Mouse (Mus musculus) heart, embryonic 16.5 days (tissue): Measurements from ENCODE around the gene Slc22a15. TPM values are rescaled to one million over a fixed set of nuclear protein-coding genes. Genes with fewer than 3 reads are reported as not detected.

Experiments used
- ATAC-seq: fragments of 200-750 bp; cut with Nextera tagmentation; replicated peaks from 2 replicates; pipeline ENCODE4 v1.8.0; 2017; ENCODE audit warnings: moderate number of reproducible peaks; ENCODE audit not compliant: insufficient read depth, low FRiP score; ENCODE audit errors: extremely low read depth
- H3K27ac ChIP-seq: fragments of 300-500 bp; sonication (generic); 2 replicates; pipeline ENCODE4 v1.5.1; 2014; ENCODE audit warnings: mild to moderate bottlenecking, low read length, control low read depth, moderate library complexity
- H3K27me3 ChIP-seq: fragments of 300-500 bp; sonication (generic); 2 replicates; pipeline ENCODE4 v1.6.1; 2014; ENCODE audit warnings: low read length, mixed read lengths; ENCODE audit not compliant: control insufficient read depth, insufficient read depth
- H3K36me3 ChIP-seq: fragments of 300-500 bp; sonication (generic); 2 replicates; pipeline ENCODE4 v1.6.1; 2014; ENCODE audit not compliant: control insufficient read depth, insufficient read depth
- H3K4me1 ChIP-seq: fragments of 300-500 bp; sonication (generic); 2 replicates; pipeline ENCODE4 v1.6.1; 2014; ENCODE audit warnings: low read length, mixed read lengths; ENCODE audit not compliant: control insufficient read depth, insufficient read depth
- H3K4me2 ChIP-seq: fragments of 300-500 bp; sonication (generic); 2 replicates; pipeline ENCODE4 v1.6.1; 2014; ENCODE audit warnings: low read depth, mild to moderate bottlenecking, control low read depth, low read length
- H3K4me3 ChIP-seq: fragments of 300-500 bp; sonication (generic); 2 replicates; pipeline ENCODE4 v1.5.1; 2014; ENCODE audit warnings: mild to moderate bottlenecking, control low read depth, low read length
- H3K9ac ChIP-seq: fragments of 300-500 bp; sonication (generic); 2 replicates; pipeline ENCODE4 v1.6.1; 2014; ENCODE audit warnings: low read length, control low read depth
- H3K9me3 ChIP-seq: fragments of 300-500 bp; sonication (generic); replicated peaks from 2 replicates; pipeline ENCODE4 v1.6.1; 2016; ENCODE audit warnings: low read length; ENCODE audit not compliant: control insufficient read depth
- WGBS: fragments of 180-500 bp; shearing (Covaris S2); extraction: QIAGEN DNeasy Blood & Tissue Kit; methylation state at CpG from one replicate; pipeline ENCODE4 v1.1.7; 2014; 5-methylcytosine and 5-hydroxymethylcytosine counted together
- polyA plus RNA-seq: library from polyadenylated mRNA; unstranded; fragments of >200 nt; fragmentation: Nextera tagmentation; extraction: Ambion mirVana; gene quantifications from 2 replicates; pipeline ENCODE4 v1.2.1, GENCODE M21; 2015

Slc22a15 gene
- polyA plus RNA-seq, 1 experiment from 2014 or later: 3.5 TPM

- Histone ChIP-seq H3K36me3 (peaks cover 4% of the 10 kb centered on the region; the same call in 1 of the 2 replicates), H3K27ac (peak overlapping the region; percentile 48), H3K4me1 (peaks cover 27% of the 10 kb centered on the region), H3K4me2 (no peak overlapping the region), H3K9me3 (no peaks in the 10 kb centered on the region), H3K4me3 (no peak overlapping the region), H3K9ac (no peak overlapping the region), H3K27me3 (no peaks in the 10 kb centered on the region)
- WGBS: 29% methylated on average over 2 of the region's 2 CpGs
- ATAC-seq: no peak
Measured at GRCm38 (mm10) chr3:101907049-101907448, 17.2 kb downstream of the Slc22a15 start.

- no peak; the same call in 1 of the 2 replicates for ATAC-seq
- H3K4me3 ChIP-seq: no peak overlapping the region
- 73% methylated on average over 7 of the region's 7 CpGs for WGBS
- H3K4me2 ChIP-seq: no peak overlapping the region
- H3K9ac ChIP-seq: no peak overlapping the region
- H3K36me3 ChIP-seq: peaks cover 4% of the 10 kb centered on the region; the same call in 1 of the 2 replicates
- H3K27ac ChIP-seq: no peak overlapping the region
- H3K4me1 ChIP-seq: peaks cover 33% of the 10 kb centered on the region
- H3K9me3 ChIP-seq: no peaks in the 10 kb centered on the region
- no peaks in the 10 kb centered on the region for H3K27me3 ChIP-seq
Measured at GRCm38 (mm10) chr3:101904776-101905175, 19.5 kb downstream of the Slc22a15 start.

- 0 out of 2 replicates have a peak, but pooled peaks have one; percentile 24 for ATAC-seq
- no peak overlapping the region for H3K9ac ChIP-seq
- 71% methylated on average over 5 of the region's 5 CpGs for WGBS
Measured at GRCm38 (mm10) chr3:101903091-101903490, 21.2 kb downstream of the Slc22a15 start.

GRCm38 (mm10) chr3:101902344-101902743, 21.9 kb downstream of the Slc22a15 start:
- Histone ChIP-seq H3K9me3 (no peaks in the 10 kb centered on the region), H3K36me3 (no peaks in the 10 kb centered on the region), H3K27ac (peak overlapping the region; percentile 25), H3K4me3 (no peak overlapping the region), H3K9ac (no peak overlapping the region; the same call in 1 of the 2 replicates), H3K4me1 (peaks cover 33% of the 10 kb centered on the region), H3K4me2 (peak overlapping the region; percentile 4; the same call in 1 of the 2 replicates), H3K27me3 (no peaks in the 10 kb centered on the region)
- peak; percentile 61; the same call in 1 of the 2 replicates for ATAC-seq
- 32% methylated on average over 7 of the region's 7 CpGs for WGBS

More at GRCm38 (mm10) chr3:101903091-101903490, 21.2 kb downstream of the Slc22a15 start:
- no peaks in the 10 kb centered on the region for H3K9me3 ChIP-seq
- no peak overlapping the region for H3K4me3 ChIP-seq
- H3K27ac ChIP-seq: no peak overlapping the region
- peaks cover 33% of the 10 kb centered on the region for H3K4me1 ChIP-seq
- no peaks in the 10 kb centered on the region for H3K27me3 ChIP-seq
- no peak overlapping the region for H3K4me2 ChIP-seq
- no peaks in the 10 kb centered on the region for H3K36me3 ChIP-seq

- Histone ChIP-seq H3K9ac (no peak overlapping the region), H3K27me3 (no peaks in the 10 kb centered on the region), H3K9me3 (no peaks in the 10 kb centered on the region), H3K4me3 (no peak overlapping the region), H3K36me3 (no peaks in the 10 kb centered on the region), H3K4me2 (no peak overlapping the region), H3K4me1 (peaks cover 10% of the 10 kb centered on the region), H3K27ac (no peak overlapping the region)
- 86% methylated on average over 15 of the region's 15 CpGs for WGBS
- no peak for ATAC-seq
Measured at GRCm38 (mm10) chr3:101897377-101897974, 26.8 kb downstream of the Slc22a15 start.

- Histone ChIP-seq H3K36me3 (no peaks in the 10 kb centered on the region), H3K27me3 (no peaks in the 10 kb centered on the region), H3K4me3 (no peak overlapping the region), H3K27ac (no peak overlapping the region), H3K9me3 (no peaks in the 10 kb centered on the region), H3K9ac (no peak overlapping the region), H3K4me2 (no peak overlapping the region), H3K4me1 (peaks cover 5% of the 10 kb centered on the region)
- ATAC-seq: no peak
- 25% methylated on average over 9 of the region's 9 CpGs for WGBS
Measured at GRCm38 (mm10) chr3:101896893-101897292, 27.4 kb downstream of the Slc22a15 start.

GRCm38 (mm10) chr3:101895376-101895910, 28.8 kb downstream of the Slc22a15 start:
- no peak overlapping the region for H3K9ac ChIP-seq
- no peaks in the 10 kb centered on the region for H3K9me3 ChIP-seq
- H3K27ac ChIP-seq: no peak overlapping the region
- no peaks in the 10 kb centered on the region for H3K27me3 ChIP-seq
- no peaks in the 10 kb centered on the region for H3K4me1 ChIP-seq
- 78% methylated on average over 7 of the region's 7 CpGs for WGBS
- ATAC-seq: no peak
- no peak overlapping the region for H3K4me2 ChIP-seq
- H3K36me3 ChIP-seq: no peaks in the 10 kb centered on the region
- H3K4me3 ChIP-seq: no peak overlapping the region

GRCm38 (mm10) chr3:101885591-101885990, 38.7 kb downstream of the Slc22a15 start:
- Histone ChIP-seq H3K4me2 (no peak overlapping the region), H3K4me3 (no peak overlapping the region), H3K27ac (no peak overlapping the region), H3K9me3 (no peaks in the 10 kb centered on the region), H3K36me3 (no peaks in the 10 kb centered on the region), H3K4me1 (peaks cover 2% of the 10 kb centered on the region; the same call in 1 of the 2 replicates), H3K27me3 (no peaks in the 10 kb centered on the region), H3K9ac (no peak overlapping the region)
- peak; percentile 84 for ATAC-seq
- 30% methylated on average over 3 of the region's 3 CpGs for WGBS

GRCm38 (mm10) chr3:101885041-101885440, 39.2 kb downstream of the Slc22a15 start:
- ATAC-seq: no peak
- Histone ChIP-seq H3K4me3 (no peak overlapping the region), H3K27me3 (no peaks in the 10 kb centered on the region), H3K4me1 (peaks cover 2% of the 10 kb centered on the region; the same call in 1 of the 2 replicates), H3K36me3 (no peaks in the 10 kb centered on the region; the same call in 1 of the 2 replicates), H3K9ac (no peak overlapping the region), H3K27ac (no peak overlapping the region), H3K9me3 (no peaks in the 10 kb centered on the region), H3K4me2 (no peak overlapping the region)
- WGBS: 68% methylated on average over 4 of the region's 4 CpGs
